Mouse (Mus musculus): ENCODE measurements around the gene Cdk12.

Cdk12 gene

GRCm38 (mm10) chr11:98313790-98314323 lies 111.0 kb downstream of the Cdk12 start:
- no peak for DNase-seq (ENCODE audit: low read depth, low spot score)

- DNase-seq (ENCODE audit: low read depth, low spot score): no peak
Measured at GRCm38 (mm10) chr11:98317479-98317878, 114.6 kb downstream of the Cdk12 start.

GRCm38 (mm10) chr11:98318421-98319116 lies 115.7 kb downstream of the Cdk12 start:
- DNase-seq (ENCODE audit: low read depth, low spot score): no peak

GRCm38 (mm10) chr11:98319120-98319519 lies 116.3 kb downstream of the Cdk12 start:
- no peak for DNase-seq (ENCODE audit: low read depth, low spot score)

- DNase-seq (ENCODE audit: low read depth, low spot score): no peak
Measured at GRCm38 (mm10) chr11:98319544-98319943, 116.7 kb downstream of the Cdk12 start.

- DNase-seq (ENCODE audit: low read depth, low spot score): no peak
Measured at GRCm38 (mm10) chr11:98319944-98320343, 117.1 kb downstream of the Cdk12 start.

- DNase-seq (ENCODE audit: low read depth, low spot score): no peak
Measured at GRCm38 (mm10) chr11:98320381-98320780, 117.5 kb downstream of the Cdk12 start.

- no peak for DNase-seq (ENCODE audit: low read depth, low spot score)
Measured at GRCm38 (mm10) chr11:98320806-98321676, 118.2 kb downstream of the Cdk12 start.

- no peak for DNase-seq (ENCODE audit: low read depth, low spot score)
Measured at GRCm38 (mm10) chr11:98321677-98322003, 118.8 kb downstream of the Cdk12 start.

GRCm38 (mm10) chr11:98322159-98322558 lies 119.3 kb downstream of the Cdk12 start:
- no peak for DNase-seq (ENCODE audit: low read depth, low spot score)

- no peak for DNase-seq (ENCODE audit: low read depth, low spot score)
Measured at GRCm38 (mm10) chr11:98323136-98323866, 120.4 kb downstream of the Cdk12 start.

GRCm38 (mm10) chr11:98323933-98324332 lies 121.1 kb downstream of the Cdk12 start:
- no peak for DNase-seq (ENCODE audit: low read depth, low spot score)

- no peak for DNase-seq (ENCODE audit: low read depth, low spot score)
Measured at GRCm38 (mm10) chr11:98325191-98325820, 122.4 kb downstream of the Cdk12 start.

GRCm38 (mm10) chr11:98325821-98326218 lies 123.0 kb downstream of the Cdk12 start:
- DNase-seq (ENCODE audit: low read depth, low spot score): no peak

GRCm38 (mm10) chr11:98326741-98327135 lies 123.9 kb downstream of the Cdk12 start:
- no peak for DNase-seq (ENCODE audit: low read depth, low spot score)

- DNase-seq (ENCODE audit: low read depth, low spot score): no peak
Measured at GRCm38 (mm10) chr11:98327136-98328030, 124.5 kb downstream of the Cdk12 start.

GRCm38 (mm10) chr11:98328031-98328370 lies 125.1 kb downstream of the Cdk12 start:
- no peak for DNase-seq (ENCODE audit: low read depth, low spot score)

Data from WW6 (cell line).